ENCODE assay signal across 23 mouse cellular contexts in the genomic region with DNA sequence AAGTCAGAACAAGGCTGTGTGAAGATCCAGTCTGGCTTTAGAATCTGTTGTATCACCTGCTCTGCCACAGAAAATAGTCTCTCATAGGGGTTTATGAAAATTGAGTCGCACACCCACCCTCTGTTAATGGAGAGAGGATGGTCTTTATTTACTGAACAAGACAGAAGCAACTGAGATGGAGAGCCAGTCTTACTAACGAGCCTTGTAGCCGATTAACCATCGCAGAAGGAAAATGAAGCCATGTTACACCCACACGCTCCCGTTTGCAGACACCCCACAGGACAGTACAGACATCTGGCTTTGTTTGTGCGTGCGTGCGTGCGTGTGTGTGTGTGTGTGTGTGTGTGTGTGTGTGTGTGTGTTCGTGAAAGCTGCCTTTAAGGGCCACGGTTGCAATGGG.
"Had no signal": no experiment of that assay in that cellular context is flagged by ENCODE, and none has a peak within 500 bp of the region (broad histone marks: within the 10 kb centered on the region; RNA-seq: fewer than 3 reads in every experiment).

No protein-coding gene starts in this region.

- H3K36me3 ChIP-seq: hindbrain, embryonic 15.5 days had no signal

- H3K9me3 ChIP-seq: hindbrain, embryonic 13.5 days; hindbrain, embryonic 15.5 days; kidney, embryonic 15.5 days; limb, embryonic 13.5 days; limb, embryonic 15.5 days had no signal

- ATAC-seq: forebrain, postnatal 0 days; hindbrain, postnatal 0 days; intestine, embryonic 16.5 days had no signal

- DNase-seq: forebrain, postnatal 0 days; gastrocnemius, postnatal 14 days; gastrocnemius, postnatal 36 days; heart, adult 18-20 months; heart, postnatal 10 days; heart, postnatal 36 days; kidney, adult 11 months; kidney, adult 2 months; kidney, adult 9 months; kidney, postnatal 14 days; kidney, postnatal 36 days; layer of hippocampus, adult 9-11 months; layer of hippocampus, postnatal 36 days; left cerebral cortex, postnatal 4 days had no signal

- H3K4me3 ChIP-seq: hindbrain, embryonic 13.5 days; hindbrain, embryonic 15.5 days; kidney, embryonic 15.5 days; limb, embryonic 13.5 days; limb, embryonic 15.5 days had no signal

- H3K27ac ChIP-seq: hindbrain, embryonic 13.5 days; hindbrain, embryonic 15.5 days; hindbrain, postnatal 0 days; kidney, embryonic 15.5 days; kidney, postnatal 0 days; limb, embryonic 13.5 days; limb, embryonic 15.5 days had no signal

- H3K4me2 ChIP-seq: heart, embryonic 11.5 days; hindbrain, embryonic 13.5 days; hindbrain, embryonic 15.5 days; kidney, embryonic 15.5 days; limb, embryonic 13.5 days; limb, embryonic 15.5 days had no signal

- H3K4me1 ChIP-seq: kidney, embryonic 15.5 days; limb, embryonic 15.5 days had no signal

- H3K27me3 ChIP-seq: hindbrain, embryonic 13.5 days; hindbrain, embryonic 15.5 days; kidney, embryonic 15.5 days; limb, embryonic 13.5 days; limb, embryonic 15.5 days had no signal

- H3K9ac ChIP-seq: forebrain, postnatal 0 days; hindbrain, embryonic 13.5 days; hindbrain, embryonic 15.5 days; kidney, embryonic 15.5 days; limb, embryonic 13.5 days; limb, embryonic 15.5 days had no signal
